Mouse (Mus musculus): ENCODE measurements around the gene Tnk2.

DNA sequence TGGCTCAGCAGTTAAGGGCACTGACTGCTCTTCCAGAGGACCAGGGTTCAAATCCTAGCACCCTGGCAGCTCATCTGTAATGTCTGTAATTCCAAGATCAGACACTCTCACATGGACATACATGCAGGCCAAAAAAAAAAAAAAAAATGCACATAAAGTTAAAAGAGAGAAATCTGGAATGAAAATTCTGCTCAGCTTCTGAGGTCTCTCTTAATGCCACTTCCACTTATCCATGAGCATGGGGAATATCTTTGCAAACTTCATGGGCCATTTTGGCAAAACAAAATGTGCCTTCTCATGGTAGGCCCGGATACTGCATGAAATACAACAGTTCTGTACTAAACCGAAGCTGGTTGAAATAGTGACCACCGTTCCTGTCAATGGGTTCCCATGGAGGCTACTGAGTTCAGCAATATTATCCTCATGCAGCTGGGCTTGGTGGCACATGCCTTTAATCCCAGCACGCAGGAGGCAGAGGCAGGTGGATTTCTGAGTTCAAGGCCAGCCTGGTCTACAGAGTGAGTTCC lies 10.1 kb upstream of the Tnk2 start:
- no peak for TF ChIP-seq CTCF (IDR thresholded peaks at IDR 0.05; ENCODE audit: low read depth, low read length)
- no peak for TF ChIP-seq POLR2A (IDR thresholded peaks at IDR 0.05; ENCODE audit: extremely low read depth, insufficient read depth, low read length)

Measured in liver, adult 2 months (tissue).